Mouse (Mus musculus) embryonic fibroblast, embryonic 13.5 days (primary cell): ENCODE measurements around the gene Ybx3.

Experiments
- CTCF ChIP-seq: IDR thresholded peaks from 2 replicates; pipeline ENCODE4 v1.5.1; 2011; ENCODE audit warnings: mild to moderate bottlenecking, control low read depth, low read length, moderate library complexity, borderline replicate concordance; ENCODE audit not compliant: insufficient read depth
- POLR2A ChIP-seq: IDR thresholded peaks from 2 replicates; pipeline ENCODE4 v1.6.1; 2011; ENCODE audit warnings: low read depth, mild to moderate bottlenecking, control low read depth, low read length, moderate library complexity

DNA sequence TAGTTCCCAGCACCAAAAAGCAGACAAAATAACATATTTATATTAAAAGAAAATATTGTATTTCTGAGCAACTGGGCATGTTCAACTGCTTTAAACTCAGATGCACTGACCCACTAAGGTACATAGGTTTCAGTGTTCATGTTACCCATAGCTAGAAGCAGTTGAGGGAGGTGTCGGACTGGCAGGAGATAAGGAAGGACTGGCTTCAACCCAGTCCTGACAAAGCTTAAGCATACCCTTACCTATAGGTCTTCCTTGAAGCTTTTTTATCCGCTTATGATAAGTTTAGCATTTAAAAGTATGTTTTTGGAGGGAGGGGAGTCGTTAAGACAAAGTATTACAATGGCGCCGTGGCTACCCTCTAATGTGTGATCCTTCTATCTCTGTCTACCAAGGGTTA lies 17.5 kb downstream of the Ybx3 start:
- no peak for TF ChIP-seq POLR2A
- no peak for TF ChIP-seq CTCF
